Mouse (Mus musculus) T-helper 2 cell (primary cell): ENCODE data around the gene Bcat1.

Source experiments
- in situ Hi-C: fragments of 300-600 bp; cut with MboI, MseI; formaldehyde crosslinking; loops from one replicate; pipeline ENCODE4 v1.15.1; 2025; ENCODE audit warnings: high pct_unique_total_duplicates

The Bcat1 gene

DNA sequence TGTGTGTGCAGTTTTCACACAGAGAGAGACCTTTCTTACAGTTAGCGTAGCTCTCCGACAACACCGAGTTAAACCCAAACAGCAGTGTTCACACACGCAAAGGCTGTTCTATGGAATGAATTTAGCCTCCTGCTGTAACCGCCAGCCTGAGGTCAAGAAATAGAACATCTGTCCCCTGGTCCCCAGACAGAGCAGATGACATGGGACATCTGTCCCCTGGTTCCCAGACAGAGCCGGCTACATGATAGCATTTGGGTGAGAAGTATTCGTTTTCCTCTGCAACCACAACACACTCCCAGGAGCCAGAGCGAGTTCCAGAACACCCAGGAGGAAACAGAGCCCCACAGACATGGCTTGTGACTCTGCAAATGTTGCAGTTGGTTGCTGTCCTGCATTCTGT, 63.3 kb downstream of the Bcat1 start:
- in situ Hi-C loops = no loop called here

DNA sequence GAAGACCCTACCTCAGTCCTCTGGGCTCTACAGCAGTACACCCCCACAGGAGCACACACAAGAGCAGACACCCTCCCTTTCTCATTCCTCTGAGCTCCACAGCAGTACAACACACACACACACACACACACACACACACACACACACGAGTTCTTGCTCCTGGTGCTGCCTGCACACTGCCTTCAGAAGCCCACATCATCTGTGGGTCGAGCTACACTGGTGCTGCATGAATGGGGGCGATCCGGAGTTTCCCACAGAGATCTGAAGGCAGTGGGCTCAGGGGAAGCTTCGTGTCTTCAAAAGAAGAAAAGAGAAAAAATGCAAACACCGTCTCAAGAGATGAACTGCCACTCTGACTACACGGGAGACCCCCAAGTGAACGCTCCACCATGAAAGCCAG, 64.8 kb downstream of the Bcat1 start:
- in situ Hi-C loops = no loop called here

- in situ Hi-C loops = no loop called here
These were observed 65.8 kb downstream of the Bcat1 start for GRCm38 (mm10) chr6:145009859-145010818.

GRCm38 (mm10) chr6:145003459-145003858, 72.5 kb downstream of the Bcat1 start:
- in situ Hi-C loops = no loop called here

DNA sequence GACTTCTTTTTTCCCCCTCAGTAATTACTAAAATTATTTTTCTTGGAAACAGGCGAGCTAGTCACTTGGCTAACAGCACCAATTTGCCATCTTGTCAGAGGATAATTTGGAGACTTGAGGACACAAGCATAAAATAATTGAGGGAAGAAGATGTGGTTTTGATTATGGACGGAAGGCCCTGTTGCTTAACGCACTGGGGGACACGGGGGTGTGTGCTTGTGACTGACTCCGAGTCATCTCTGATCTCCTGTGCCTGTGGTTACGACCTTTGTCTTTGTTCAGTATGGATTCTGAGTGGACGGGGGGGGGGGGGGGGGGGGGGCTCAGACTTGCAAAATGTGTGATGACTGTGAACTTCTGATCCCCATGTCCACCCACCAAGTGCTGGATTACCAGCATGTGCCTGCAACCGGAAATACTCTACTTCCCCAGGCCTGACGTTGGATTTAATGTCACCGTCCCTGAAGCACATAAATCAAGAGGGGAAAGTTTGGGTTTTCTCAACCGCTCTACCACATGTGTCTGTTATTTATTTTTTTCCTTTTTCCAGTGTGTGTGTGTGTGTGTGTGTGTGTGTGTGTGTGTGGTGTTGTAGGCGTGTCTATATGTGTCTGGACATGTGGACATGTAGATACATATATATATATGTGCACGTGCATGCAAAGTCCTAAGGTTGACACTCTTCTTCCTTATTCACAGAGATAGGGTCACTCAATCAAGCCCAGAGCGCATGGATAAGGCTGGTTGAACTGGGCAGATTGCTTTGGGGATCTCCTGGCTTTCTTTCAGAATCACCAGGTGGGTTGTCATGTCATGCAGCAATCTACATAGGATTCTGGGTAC, 73.7 kb downstream of the Bcat1 start:
- in situ Hi-C loops = no loop called here

DNA sequence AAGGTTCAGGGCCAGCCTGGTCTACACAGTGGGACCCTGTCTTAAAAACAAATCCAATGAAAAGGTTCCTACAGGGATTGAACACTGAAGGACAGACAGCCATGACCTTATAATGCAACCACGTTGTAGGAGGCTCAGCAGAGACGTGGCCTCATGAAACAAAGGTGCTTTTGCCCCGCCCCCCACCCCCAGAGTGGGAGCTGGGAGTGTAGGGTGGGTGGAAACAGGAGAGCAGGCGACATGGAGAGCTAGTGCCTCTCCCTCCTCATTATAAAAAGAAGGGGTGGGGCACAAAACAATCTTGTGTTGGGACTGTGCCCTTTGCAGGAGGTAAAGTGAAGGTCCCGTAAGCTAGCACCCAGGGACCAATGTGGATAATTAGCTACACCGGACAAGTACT, 74.5 kb downstream of the Bcat1 start:
- in situ Hi-C loops = no loop called here

DNA sequence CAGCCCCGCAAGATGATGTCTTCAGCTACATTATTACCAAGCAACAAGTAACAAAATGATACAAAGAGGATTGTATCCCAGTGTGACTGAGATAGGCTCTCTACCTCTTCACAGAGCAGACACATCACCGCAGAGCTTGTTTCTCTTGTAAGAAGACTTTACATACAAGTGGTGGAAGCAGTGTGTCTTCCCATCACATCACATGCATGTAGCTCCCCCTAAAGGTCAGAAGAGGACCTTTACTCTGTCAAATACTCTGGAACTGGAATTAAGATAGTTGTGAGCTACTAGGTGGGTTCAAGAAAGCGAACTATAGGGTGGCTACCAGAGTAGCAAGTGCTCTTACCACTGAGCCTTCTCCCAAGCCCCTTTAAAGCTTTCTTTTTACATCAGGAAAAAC, 78.8 kb downstream of the Bcat1 start:
- in situ Hi-C loops = no loop called here

DNA sequence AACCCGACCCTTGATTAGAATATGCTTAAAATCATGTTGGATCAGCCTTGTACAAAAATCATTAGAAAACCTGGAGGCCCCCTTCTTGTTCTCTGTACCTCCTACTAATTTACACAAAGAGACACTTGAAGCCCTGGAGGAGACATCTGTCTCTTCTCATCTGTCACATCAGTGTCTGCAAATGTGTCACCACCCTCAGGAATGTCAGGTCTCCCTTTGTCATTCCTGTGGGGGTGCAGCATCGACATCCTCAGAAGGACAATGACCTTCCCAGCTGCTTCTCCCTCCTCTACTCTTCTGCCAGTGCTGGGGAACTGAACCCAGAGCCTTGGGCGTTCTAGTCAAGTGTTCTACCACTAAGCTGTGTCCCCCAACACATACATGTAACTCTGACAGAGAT, 83.9 kb downstream of the Bcat1 start:
- in situ Hi-C loops = no loop called here

- in situ Hi-C loops = no loop called here
These were observed 86.8 kb downstream of the Bcat1 start for GRCm38 (mm10) chr6:144989193-144989592.

- in situ Hi-C loops = no loop called here
These were observed 88.3 kb downstream of the Bcat1 start for GRCm38 (mm10) chr6:144987676-144988075.

DNA sequence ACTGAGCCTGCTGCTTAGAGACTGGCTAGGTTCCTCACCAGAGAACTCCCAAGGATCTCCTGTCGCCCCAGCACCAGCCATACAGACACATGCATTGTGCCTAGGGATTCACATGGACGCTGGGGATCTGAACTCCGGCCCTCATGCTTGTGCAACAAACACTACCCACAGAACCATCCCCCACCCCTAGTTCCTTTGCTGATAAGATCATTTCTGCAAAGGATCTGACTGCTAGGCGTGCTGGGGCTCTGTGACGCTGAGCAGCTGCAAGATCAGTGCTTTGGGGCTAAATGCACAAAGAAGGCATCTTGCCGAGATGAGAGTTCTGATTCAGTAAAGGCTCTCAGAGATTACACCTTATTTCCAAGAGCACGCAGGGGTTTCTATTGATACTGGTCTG, 88.8 kb downstream of the Bcat1 start:
- in situ Hi-C loops = no loop called here

DNA sequence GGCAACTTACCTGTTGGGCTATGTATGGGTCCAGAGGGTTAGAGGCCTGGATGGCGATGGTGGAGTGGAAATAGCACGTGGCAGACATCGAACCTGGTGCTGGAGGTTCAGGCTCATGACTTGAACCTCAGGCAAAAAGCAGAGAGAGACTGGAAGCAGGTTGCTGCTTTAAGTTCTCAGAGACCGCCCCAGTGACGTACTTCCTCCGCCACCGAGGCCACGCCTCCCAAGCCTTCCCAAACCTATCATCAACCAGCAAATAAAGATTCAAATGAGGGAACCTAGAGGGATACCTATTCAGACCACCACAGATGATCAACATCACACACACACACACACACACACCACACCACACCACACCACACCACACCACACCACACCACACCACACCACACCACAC, 91.8 kb downstream of the Bcat1 start:
- in situ Hi-C loops = no loop called here

GRCm38 (mm10) chr6:144982093-144982492, 93.9 kb downstream of the Bcat1 start:
- in situ Hi-C loops = no loop called here

DNA sequence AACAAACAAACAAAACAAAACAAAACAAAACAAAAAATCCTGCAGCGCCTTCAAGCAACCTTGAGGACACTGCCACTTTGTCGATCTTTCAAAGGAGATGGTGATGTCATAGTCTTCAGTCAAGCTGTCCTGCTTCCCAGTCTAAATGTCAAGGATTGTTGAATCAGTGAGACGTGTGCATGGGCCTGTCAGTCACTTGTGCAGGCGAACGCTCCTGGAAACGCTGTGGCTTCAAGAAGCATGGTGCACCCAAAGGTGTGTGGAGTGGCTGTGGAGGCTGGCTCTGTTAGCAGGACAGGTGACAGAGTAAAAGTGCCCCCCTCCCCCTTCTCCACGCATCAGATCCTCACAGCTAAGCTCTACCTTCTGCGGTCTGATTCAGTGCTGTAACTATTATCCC, 103.6 kb downstream of the Bcat1 start:
- in situ Hi-C loops = loop anchor here (25.0 kb wide), 1 partner anchor 660 kb away; no protein-coding TSS in a partner anchor

DNA sequence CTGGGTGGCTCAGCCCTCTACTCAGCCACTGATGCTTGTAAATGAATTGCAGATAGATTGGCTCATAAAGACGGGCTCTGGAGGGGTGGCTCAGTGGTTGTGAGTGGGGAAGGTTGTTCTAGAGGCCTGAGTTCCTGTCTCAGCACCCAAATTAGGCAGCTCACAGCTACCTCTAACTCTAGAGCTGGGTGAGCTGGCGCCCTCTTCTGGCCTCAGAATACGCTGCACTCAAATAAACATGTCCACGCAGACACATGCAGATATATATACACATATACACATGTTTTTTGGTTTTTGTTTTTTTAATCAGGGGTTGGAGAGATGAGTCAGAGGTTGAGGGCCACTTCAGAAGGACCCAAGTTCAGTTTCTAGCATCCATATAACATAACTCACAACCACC, 105.1 kb downstream of the Bcat1 start:
- in situ Hi-C loops = loop anchor here (25.0 kb wide), 1 partner anchor 659 kb away; no protein-coding TSS in a partner anchor

- in situ Hi-C loops = loop anchor here (10.0 to 25.0 kb wide), 2 partner anchors 343 to 655 kb away; no protein-coding TSS in a partner anchor
These were observed 108.4 kb downstream of the Bcat1 start for GRCm38 (mm10) chr6:144967536-144967935.

GRCm38 (mm10) chr6:144964205-144964604, 111.8 kb downstream of the Bcat1 start:
- in situ Hi-C loops = loop anchor here (10.0 to 25.0 kb wide), 2 partner anchors 339 to 652 kb away; no protein-coding TSS in a partner anchor

DNA sequence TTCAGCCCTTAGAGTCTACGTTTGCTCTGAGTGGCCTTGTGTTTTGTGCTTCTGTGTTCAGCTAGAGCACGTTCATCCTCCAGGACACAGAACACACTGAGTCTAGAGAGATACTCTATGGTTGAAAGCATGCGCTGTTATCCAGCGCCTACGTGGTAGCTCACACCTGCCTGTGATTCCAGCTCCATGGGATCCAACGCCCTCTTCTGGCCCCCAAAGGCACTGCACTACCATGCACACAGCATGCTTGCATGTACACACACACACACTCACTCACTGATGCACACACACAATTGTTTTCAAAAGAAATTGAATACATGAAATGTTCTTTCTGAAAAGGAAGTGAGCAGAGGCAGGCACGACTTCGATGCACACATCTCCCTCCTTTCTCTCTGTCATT, 112.8 kb downstream of the Bcat1 start:
- in situ Hi-C loops = loop anchor here (10.0 to 25.0 kb wide), 2 partner anchors 338 to 651 kb away; no protein-coding TSS in a partner anchor

- in situ Hi-C loops = loop anchor here (10.0 to 25.0 kb wide), 2 partner anchors 337 to 650 kb away; no protein-coding TSS in a partner anchor
These were observed 114.0 kb downstream of the Bcat1 start for GRCm38 (mm10) chr6:144962013-144962354.

- in situ Hi-C loops = loop anchor here (10.0 to 25.0 kb wide), 2 partner anchors 337 to 649 kb away; no protein-coding TSS in a partner anchor
These were observed 114.6 kb downstream of the Bcat1 start for GRCm38 (mm10) chr6:144961253-144962012.

- in situ Hi-C loops = loop anchor here (25.0 kb wide), 1 partner anchor 644 kb away; no protein-coding TSS in a partner anchor
These were observed 120.0 kb downstream of the Bcat1 start for GRCm38 (mm10) chr6:144955887-144956547.
